Mouse (Mus musculus): Measurements from ENCODE around the gene Gtf3c4.

The Gtf3c4 gene

GRCm38 (mm10) chr2:28840222-28840951, at the start of gene Gtf3c4, which contains the start of gene Ddx31:
Gtf3c4 (minus strand) TSS chr2:28840360.
Ddx31 (plus strand) TSS chr2:28840406.
- DNase-seq: peak; percentile 99

GRCm38 (mm10) chr2:28884914-28885313, 44.8 kb upstream of the Gtf3c4 start:
- no peak for DNase-seq

GRCm38 (mm10) chr2:28882826-28883485, 42.8 kb upstream of the Gtf3c4 start:
- DNase-seq: peak; percentile 89

GRCm38 (mm10) chr2:28882047-28882446, 41.9 kb upstream of the Gtf3c4 start:
- DNase-seq: no peak

- no peak for DNase-seq
These were observed 41.1 kb upstream of the Gtf3c4 start for GRCm38 (mm10) chr2:28881275-28881674.

GRCm38 (mm10) chr2:28875554-28875953, 35.4 kb upstream of the Gtf3c4 start:
- no peak for DNase-seq

- DNase-seq: no peak
These were observed 27.3 kb upstream of the Gtf3c4 start for GRCm38 (mm10) chr2:28867495-28867894.

GRCm38 (mm10) chr2:28863857-28864256, 23.7 kb upstream of the Gtf3c4 start:
- DNase-seq: no peak

- no peak for DNase-seq
These were observed 20.7 kb upstream of the Gtf3c4 start for GRCm38 (mm10) chr2:28860678-28861423.

GRCm38 (mm10) chr2:28859303-28859702, 19.1 kb upstream of the Gtf3c4 start:
- DNase-seq: no peak

- DNase-seq: no peak
These were observed 15.6 kb upstream of the Gtf3c4 start for GRCm38 (mm10) chr2:28855773-28856172.

- DNase-seq: no peak
These were observed 12.4 kb upstream of the Gtf3c4 start for GRCm38 (mm10) chr2:28852594-28852993.

GRCm38 (mm10) chr2:28848879-28849278, 8.7 kb upstream of the Gtf3c4 start:
- DNase-seq: no peak

GRCm38 (mm10) chr2:28842042-28842441, 1.9 kb upstream of the Gtf3c4 start:
- DNase-seq: no peak

- DNase-seq: no peak
These were observed 499 bp downstream of the Gtf3c4 start for GRCm38 (mm10) chr2:28839501-28840221.

- no peak for DNase-seq
These were observed 3.8 kb downstream of the Gtf3c4 start for GRCm38 (mm10) chr2:28836181-28836940.

GRCm38 (mm10) chr2:28829265-28829664, 10.9 kb downstream of the Gtf3c4 start:
- DNase-seq: no peak

GRCm38 (mm10) chr2:28818866-28819265, 21.3 kb downstream of the Gtf3c4 start:
- DNase-seq: no peak

- DNase-seq: no peak
These were observed 29.7 kb downstream of the Gtf3c4 start for GRCm38 (mm10) chr2:28810260-28811013.

- no peak for DNase-seq
These were observed 31.3 kb downstream of the Gtf3c4 start for GRCm38 (mm10) chr2:28808841-28809240.

GRCm38 (mm10) chr2:28803406-28803805, 36.8 kb downstream of the Gtf3c4 start:
- DNase-seq: no peak
